Mouse (Mus musculus) CD8-positive naive resting alpha-beta T cell, adult 2 months (primary cell): Measurements from ENCODE around the gene Pik3cd.
"Not testable (repeated sequence)": the region's sequence is repeated elsewhere in the genome, so short reads cannot be mapped to it uniquely, and the experiment has no call there.

Experiments
- DNase-seq, 2 experiments: peaks; one replicate each; pipeline ENCODE4 v3.0.0; 2022; ENCODE audit warnings: low read depth in 2 of 2, low spot score in 2 of 2

Gene Pik3cd

DNA sequence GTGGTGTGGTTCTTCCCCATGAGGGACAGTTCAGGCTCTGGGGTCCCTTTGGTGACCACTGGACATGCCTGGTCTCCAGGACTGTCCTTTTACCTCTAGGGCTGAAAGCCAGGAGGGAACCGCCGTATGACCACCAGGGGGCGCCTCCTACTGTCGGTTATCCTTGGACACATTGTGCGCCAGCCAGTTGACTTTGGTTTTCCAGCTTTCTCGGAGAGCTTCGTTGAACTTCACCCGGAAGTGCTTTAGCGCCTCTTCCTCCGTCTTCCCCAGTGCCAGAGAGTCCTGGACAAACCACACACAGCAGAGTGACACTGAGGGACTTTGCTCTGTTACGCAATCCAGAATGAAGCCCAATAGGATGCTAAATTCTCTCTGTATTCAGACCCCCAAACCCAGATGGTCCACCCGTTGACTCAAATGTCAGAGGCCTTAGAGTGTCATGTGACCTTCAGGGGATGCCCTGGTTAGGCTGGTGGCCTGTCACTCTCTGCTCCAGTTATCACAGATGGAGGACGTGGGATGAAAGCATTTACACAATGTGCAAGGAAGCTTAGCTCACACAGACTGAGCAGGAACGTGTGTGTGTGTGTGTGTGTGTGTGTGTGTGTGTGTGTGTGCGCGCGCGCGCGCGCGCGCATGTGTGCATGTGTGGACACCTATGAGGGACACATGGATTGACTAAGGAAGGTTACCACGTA lies 51.7 kb downstream of the Pik3cd start:
- DNase-seq = peak; percentile 61 to 66

DNA sequence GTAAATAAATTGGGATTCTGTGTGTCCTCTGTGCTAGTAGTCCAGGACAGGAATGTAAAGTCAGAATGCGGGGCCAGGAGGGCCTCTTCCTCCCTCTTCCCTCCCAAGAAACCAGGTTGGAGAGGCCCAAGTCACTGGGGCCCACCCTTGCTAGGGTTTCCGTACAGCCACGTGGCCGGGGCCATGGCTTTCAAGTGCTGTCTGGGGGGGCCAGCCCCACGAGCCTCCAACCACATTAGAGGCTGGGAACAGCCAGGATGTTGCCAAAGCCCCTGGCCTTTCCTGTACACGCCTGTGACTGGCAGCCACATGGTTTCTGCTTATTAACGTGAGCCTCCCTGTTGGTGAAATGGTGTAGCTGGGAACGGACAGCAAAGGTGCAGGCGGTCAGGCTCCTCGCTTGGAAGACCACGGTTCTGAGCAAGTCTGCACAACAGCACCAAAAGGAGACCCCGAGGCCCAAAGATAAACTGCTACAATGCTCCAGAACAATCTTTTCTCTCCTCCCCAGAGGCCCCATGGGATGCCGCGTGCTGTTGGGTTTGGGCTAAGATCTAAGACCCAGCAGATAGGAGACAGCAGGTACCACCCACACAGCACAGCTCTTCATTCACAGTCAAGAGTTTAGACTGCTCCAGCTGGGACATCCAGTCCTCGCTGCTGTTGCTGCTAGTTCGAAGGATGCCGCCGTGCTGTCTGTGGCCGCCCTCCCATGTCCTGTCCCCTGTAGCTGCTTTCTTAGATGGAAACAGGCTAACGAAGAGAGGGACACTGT lies 54.2 kb downstream of the Pik3cd start:
- peak; percentile 64 to 69 for DNase-seq

DNA sequence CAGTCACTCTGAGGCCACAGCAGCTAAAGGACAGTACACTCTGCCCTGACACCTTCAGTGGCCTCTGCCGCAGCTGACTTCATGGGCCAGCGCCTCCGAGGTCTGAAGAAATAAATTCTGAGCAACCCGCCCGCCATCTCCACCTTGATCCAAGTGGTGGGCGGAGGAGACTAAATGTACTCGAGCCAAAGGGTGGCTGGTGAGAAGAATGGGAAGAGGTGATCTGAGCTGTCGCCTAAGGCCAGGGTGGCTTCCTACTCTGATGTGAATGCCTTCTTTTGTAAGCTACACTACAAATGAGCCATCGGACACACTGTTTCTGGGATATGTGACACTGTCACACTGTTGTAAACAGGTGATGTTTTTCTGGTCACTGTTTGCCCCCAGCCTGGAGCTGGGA lies 56.6 kb downstream of the Pik3cd start:
- DNase-seq = no peak

DNA sequence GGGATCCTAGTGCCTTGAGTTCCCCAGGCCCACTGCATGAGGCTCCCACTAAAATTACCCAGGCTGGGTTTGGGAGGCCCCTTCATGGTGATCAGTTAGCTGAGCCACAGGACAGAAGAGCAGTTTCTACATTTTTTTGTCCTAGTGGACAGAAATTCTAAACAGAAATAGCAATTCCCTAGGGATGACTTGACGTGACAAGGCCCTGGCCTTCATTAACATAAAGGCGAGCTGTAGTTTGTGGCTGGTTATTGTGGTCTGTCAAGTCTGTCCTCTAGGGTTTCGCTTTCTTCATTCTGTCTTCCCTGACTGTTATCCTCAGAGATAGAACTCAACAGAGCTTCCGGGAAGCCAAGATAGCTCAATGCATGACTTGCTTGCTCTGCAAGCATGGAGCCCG lies 60.4 kb downstream of the Pik3cd start:
- DNase-seq = no peak

DNA sequence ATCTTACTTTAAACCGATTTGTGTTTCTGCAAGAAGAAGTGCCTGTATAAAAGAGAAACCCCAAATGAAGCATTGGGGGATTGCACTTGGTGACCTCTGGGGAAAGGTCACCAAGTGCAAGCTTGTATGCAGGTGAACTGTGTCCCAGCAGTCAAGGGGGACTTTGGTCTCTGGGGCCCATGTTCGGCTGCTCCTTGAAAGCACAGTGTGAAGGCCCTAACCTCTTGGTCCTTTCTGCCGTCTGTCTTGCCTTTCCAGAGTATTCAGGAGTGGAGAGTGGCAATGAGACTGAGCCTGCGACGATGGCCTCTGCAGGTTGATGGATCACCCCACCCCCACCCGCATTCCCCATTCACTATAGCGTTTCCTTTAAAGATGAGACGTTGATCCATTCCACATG lies 61.0 kb downstream of the Pik3cd start:
- DNase-seq = no peak

DNA sequence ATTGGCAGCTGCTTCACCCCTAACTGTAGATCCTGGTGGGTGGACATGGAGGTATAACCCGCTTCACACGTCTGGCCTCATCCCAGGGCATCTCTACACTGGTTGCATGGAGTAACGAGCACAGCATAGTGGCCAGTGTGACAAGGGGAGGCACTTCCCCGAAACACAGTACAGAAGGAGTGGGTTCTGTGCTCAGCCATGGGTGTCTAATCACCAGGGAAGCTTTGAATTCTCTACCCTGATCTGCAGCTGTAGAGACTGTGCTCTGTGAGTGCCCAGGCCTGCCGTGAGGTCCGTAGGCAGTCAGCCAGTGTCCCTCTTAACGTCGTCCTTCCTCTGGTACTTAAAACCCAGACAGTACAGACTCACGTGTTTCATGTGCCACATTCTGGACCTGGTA lies 61.5 kb downstream of the Pik3cd start:
- DNase-seq = no peak

DNA sequence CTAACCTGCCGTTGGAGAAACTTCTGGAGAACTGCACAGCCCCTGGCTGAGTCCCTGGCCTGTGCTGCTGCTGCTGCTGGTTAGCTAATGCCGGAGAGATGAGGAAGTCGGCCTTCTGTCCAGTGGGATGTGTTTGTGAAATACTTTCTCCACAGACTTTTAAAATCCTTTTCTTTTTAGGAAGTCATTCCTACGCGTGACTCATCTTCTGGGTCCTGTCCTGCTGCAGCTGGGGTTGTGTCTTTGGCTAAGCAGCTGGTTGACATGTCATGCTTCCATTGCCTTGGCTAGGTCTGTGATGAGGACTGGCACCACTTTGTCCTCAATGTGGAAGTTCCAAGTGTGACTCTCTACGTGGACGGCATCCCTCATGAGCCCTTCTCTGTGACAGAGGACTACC lies 64.4 kb downstream of the Pik3cd start:
- DNase-seq = no peak

DNA sequence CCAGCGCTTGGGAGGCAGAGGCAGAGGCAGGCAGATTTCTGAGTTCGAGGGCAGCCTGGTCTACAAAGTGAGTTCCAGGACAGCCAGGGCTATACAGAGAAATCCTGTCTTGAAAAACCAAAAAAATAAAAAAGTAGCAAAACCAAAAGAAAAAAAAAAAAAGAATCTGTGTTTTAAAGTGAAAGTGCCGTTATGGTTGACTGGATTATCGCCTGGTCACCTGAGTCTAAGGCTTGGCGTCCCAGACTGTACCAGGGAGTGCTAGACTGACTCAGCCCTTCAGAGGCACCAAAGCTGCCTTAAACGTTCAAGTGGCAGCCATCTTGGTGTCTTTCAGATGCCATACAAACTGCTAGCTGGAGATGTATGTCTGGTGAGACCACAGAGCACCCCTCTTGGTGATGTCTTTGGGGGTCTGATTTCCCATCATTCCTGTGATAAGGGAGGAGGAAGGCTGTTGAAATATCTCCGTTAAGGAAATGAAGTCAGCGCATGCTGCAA lies 66.4 kb downstream of the Pik3cd start:
- no peak for DNase-seq

DNA sequence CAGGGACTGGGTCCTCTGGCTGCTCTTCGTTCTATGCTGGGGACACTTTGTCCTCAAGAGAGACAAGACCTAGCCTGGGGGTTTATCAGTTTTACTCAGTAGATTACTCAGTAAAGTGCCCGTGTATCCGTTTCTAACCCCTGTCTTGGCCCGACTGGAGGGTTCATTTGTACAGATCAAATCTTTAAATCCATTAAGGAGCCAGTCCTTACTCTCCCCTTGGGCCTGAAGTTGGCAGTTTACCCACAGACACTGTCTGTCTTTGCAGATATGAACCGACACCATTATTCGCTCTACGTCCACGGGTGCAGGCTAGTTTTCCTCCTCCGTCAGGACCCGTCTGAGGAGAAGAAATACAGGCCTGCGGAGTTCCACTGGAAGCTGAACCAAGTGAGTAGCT lies 67.4 kb downstream of the Pik3cd start:
- DNase-seq = no peak

DNA sequence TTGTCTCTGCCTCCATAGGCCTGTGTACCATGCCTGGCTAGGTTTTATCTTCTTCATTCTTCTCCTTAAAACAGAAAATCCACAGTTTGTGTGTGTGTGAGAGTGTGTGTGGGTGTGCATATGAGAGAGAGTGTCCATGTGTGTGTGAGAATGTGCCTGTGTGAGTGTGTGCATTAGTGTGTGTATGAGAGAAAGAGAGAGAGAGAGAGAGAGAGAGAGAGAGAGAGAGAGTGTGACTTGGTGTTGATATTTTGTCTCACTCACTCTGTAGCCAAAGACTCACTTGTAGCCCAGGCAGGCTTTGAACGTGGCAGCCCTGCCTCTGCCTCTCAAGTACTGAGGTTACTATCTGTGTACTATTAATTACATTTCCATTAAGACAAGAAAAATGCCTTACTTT lies 68.2 kb downstream of the Pik3cd start:
- DNase-seq = no peak

DNA sequence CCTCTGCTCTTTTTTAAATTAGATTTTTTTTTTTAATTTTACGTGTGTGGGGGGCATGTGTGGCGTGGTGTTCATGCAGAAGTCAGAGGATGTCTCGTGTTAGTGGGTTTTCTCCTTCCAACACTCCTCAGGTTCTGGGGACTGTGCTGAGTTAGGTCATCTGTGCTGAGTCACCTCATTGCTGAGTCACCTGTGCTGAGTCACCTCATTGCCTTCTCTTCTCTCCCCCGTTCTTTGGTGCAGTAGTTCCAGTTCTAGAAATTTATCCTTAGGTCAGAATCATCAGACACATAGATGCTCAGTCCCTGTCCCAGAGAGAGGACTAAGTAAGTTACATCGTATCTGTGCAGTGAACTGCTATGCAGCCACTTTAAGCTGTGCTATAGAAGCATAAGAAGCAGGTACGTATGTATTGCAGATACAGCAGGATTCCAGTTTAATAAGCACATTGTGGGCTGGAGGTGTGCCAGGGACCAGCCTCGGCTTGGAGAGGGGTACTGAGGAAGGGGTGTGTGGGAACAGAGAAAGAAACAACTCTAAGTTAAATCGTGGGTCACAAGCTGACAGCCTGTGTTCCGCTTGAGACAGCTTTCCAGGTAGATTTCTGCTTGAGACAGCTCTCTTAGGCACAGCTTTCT lies 69.6 kb downstream of the Pik3cd start:
- no peak for DNase-seq

DNA sequence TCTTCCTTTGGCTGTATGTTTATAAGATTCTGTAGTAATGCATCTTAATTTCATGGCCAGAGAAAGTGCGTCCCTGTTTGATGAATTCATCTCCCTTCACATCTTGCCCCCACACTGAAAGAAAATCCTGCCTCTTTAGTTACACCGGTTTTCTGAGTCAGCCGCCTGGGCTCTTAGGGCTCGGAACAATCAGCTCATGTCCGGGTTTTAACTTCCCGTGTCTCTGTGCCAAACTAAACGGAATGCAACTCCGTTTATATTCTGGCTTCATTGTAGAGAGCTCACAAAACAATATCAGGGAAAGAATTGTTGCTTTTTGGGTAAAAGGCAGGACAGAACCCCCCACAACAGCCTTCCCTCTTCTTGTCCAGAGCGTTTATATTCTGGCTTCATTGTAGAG lies 73.6 kb downstream of the Pik3cd start:
- DNase-seq = no peak

DNA sequence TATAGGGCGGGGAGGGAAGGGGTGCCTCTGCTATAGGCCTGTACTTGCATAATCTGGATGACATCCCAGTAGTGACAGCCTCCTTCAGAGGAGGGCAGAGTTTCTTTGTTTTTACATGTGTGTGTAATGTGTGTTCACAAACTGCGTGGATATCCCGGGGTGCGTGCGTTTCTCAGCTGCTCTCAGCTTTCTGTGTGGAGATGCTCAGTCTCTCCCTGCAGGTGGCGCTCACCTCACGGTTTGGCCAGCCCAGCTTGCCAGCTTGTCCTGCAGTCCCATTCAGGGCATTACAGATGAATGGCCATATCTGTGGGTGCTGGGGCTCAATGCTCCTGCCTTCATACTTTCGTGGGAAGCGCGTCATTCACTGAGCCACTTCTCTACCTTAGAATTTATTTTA lies 74.0 kb downstream of the Pik3cd start:
- DNase-seq = peak; percentile 69 to 73

DNA sequence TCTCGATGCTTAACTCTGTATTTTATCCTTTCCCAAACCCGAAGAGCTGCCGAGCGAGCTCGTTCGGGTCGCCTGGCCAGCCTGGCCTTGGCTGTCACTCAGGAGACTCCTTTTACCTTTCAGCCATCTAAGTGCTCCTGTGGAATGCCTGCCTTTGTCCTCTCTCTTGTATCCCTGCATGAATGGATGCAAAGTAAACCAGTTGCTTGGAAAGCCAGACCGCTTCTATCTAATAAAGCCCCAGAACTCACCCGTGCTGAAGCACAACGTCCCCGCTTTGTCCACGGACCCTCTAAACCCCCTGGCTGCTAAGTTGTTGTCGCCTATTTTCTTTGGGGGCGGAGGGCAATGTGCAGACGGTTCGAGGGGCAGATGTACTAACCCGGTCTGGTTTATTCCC lies 75.6 kb downstream of the Pik3cd start:
- DNase-seq = no peak

DNA sequence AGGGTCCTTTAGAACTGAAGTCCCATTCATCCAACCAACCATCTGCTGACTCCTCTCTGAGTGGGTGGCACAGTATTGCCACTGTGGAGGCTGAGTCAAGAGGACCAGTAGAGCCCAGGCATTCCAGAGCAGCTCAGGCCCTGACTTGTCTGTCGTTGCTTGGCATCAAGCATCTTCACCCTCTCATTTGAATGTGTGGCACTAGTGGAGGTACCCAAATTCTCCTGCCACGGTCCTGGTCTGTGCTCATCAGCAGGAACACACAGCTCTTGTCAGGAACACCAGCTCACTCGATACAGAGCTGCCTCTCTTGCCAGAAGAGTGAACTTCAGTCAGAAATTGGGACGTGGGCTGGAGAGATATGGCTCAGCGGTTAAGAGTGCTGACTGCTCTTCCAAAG lies 78.7 kb downstream of the Pik3cd start:
- DNase-seq = no peak

DNA sequence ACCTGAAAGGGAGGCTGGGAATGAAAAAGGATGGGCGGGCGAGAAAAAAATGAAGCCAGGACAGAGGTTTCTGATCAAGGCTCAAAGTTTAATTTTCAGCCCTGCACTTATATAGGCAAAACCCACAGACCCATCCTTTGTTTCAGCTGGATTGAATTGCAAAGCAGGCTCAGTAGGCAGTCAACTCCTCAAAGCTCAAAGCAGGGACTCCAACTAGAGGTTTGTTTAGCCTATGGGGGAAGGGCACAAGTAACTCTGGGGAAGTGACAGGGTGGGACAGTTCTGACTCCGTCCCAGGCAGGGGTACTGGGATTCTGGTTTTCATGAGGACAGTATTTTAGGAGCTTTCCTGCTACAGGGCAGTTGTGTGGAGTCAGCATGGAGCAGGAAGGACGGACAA lies 81.1 kb downstream of the Pik3cd start:
- DNase-seq = no peak

DNA sequence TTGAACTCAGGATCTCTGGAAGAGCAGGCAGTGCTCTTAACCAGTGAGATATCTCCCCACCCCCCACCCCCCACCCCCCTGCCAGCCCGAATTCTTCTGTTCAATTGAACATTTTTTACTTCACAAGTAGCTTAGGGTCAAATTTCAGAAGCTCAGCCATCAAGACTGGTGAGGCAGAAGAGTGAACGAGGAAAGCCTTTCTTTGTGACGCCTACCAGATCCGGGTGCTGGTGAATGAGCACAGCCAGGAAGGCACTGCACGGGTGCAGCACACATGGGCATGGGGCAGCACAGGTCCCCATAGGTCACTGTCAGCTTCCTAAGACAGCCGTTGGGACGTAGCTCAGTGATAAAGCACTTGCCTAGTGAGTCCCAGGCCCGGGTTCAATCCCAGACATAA lies 82.4 kb downstream of the Pik3cd start:
- DNase-seq = no peak

DNA sequence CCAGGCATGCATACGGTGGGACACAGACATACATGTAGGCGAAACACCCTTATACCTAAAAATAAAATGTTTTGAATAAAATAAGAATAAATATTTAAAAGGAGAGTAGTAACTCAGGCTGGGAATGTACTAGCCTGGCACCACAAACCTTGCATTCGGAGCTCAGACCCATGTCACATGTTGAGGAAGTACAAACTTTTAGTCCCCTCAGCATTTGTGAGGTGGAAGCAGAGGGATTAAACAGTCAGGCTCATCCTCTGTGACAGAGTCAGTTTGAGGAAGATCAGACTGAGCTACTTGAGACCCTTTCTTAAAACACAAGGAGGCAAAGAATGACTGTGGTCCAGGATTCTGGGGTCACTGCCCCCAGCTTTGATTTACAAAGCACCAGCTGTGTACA lies 85.4 kb downstream of the Pik3cd start:
- not testable (repeated sequence) for DNase-seq

DNA sequence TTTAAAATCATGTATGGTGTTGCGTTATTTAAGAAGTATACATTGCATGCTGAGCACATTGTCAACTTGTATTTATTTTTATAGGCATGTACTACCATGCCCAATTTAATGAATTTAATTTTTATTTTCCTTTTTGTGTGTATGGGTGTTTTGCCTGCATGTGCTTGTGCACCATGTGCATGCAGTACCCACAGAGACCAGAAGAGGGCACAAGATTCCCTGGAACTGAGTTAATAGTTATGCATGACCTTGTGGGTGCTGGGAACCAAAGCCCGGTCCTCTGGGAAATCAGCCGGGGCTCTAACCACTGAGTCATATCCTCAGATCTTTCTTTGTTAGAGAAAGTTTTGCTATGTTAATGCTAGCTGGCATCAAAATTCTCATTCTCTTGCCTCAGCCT lies 87.5 kb downstream of the Pik3cd start:
- no peak for DNase-seq

DNA sequence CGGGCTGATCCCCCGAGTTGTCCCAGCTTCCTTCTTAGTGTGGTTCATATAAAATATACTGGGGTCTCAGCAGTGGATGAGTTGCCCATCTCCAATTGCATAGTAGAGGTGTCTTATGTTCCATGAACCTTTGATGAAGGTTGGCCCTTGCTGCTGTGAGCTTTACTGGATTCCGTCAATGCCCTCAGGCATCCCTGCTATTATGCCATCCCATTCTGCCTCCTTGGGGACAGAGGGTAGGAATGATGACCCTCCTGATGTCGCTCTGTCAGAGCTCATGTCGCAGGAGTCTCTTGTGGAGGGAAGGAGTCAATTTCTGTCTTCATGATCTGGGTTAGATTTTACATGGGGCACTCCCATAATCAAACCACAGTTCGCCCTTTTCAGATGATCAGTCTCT lies 88.9 kb downstream of the Pik3cd start:
- DNase-seq = not testable (repeated sequence)

DNA sequence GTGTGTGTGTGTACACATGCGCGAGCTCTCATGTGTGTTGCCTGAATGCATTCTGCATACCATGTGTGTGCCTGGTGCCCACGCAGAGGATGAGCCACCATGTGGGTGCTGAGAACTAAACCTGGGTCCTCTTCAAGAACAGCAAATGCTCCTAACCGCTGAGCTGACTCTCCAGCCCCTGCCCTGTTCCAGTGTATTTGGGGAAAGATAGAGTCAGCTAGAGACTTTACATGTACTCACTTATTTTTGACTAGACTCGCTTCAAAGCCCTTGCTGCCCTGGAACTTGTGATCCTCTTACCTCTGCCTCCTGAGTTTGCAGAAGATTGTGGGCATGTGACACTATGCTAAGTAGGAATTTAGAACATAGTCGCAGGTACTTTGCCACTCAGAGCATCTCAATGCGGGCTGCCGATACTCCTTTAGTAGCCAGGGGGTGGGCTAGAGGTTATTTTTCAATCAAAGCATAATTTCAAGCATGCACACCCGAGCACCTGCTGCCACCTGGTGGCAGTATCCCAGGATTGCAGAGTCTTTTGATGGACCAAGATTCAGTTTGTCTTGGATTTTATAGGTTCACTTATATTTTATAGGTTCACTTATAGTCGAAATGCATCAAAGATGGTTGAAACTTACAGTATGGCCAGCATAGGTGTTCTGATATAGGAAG lies 90.9 kb downstream of the Pik3cd start:
- peak; percentile 40 to 68 for DNase-seq
